Mouse (Mus musculus) hindbrain, embryonic 14.5 days (tissue): ENCODE measurements at regions not wholly inside any gene's neighbourhood (a gene's known extent, or its start where the extent isn't known, plus 50 kb on each side); places are given as distances from the start of the nearest gene placed in this dataset.

ENCODE experiments used
- ATAC-seq: fragments of 200-750 bp; cut with Nextera tagmentation; 2 replicates; pipeline ENCODE4 v1.8.0; 2017; ENCODE audit warnings: moderate number of reproducible peaks, mild to moderate bottlenecking, moderate TSS enrichment, moderate library complexity; ENCODE audit not compliant: low FRiP score
- DNase-seq: peaks from one replicate; pipeline ENCODE4 v3.0.0-alpha.2; 2015; ENCODE audit warnings: low spot score
- H3K27ac ChIP-seq: fragments of 300-500 bp; sonication (generic); 2 replicates; pipeline ENCODE4 v1.5.1; 2014; ENCODE audit warnings: mild to moderate bottlenecking, moderate library complexity
- H3K27me3 ChIP-seq: fragments of 300-500 bp; sonication (generic); 2 replicates; pipeline ENCODE4 v1.6.1; 2014; ENCODE audit warnings: mild to moderate bottlenecking, low read length, mixed read lengths; ENCODE audit not compliant: control insufficient read depth, insufficient read depth
- H3K36me3 ChIP-seq: fragments of 300-500 bp; sonication (generic); replicated peaks from 2 replicates; pipeline ENCODE4 v1.6.1; 2014; ENCODE audit not compliant: control insufficient read depth, insufficient read depth
- H3K4me1 ChIP-seq: fragments of 300-500 bp; sonication (generic); replicated peaks from 2 replicates; pipeline ENCODE4 v1.6.1; 2014; ENCODE audit warnings: antibody characterized with exemption, low read length, mixed read lengths; ENCODE audit not compliant: control insufficient read depth, insufficient read depth
- H3K4me2 ChIP-seq: fragments of 300-500 bp; sonication (generic); replicated peaks from 2 replicates; pipeline ENCODE4 v1.6.1; 2014; ENCODE audit warnings: mild to moderate bottlenecking, moderate library complexity
- H3K4me3 ChIP-seq: fragments of 300-500 bp; sonication (generic); replicated peaks from 2 replicates; pipeline ENCODE4 v1.5.1; 2014; ENCODE audit warnings: mild to moderate bottlenecking, low read length
- H3K9ac ChIP-seq: fragments of 300-500 bp; sonication (generic); 2 replicates; pipeline ENCODE4 v1.6.1; 2014
- H3K9me3 ChIP-seq: fragments of 300-500 bp; sonication (generic); 2 replicates; pipeline ENCODE4 v1.6.1; 2016; ENCODE audit warnings: low read length; ENCODE audit not compliant: control insufficient read depth
- WGBS: fragments of 180-500 bp; shearing (Covaris S2); extraction: QIAGEN DNeasy Blood & Tissue Kit; methylation state at CpG from one replicate; pipeline ENCODE4 v1.1.7; 2014; 5-methylcytosine and 5-hydroxymethylcytosine counted together

GRCm38 (mm10) chr13:15802043-15802795 lies 209.4 kb upstream of the Inhba start:
- Histone ChIP-seq H3K4me1 (no peaks in the 10 kb centered on the region), H3K9me3 (no peaks in the 10 kb centered on the region), H3K27ac (no peak overlapping the region), H3K4me3 (no peak overlapping the region), H3K4me2 (0 out of 2 replicates have a peak overlapping the region, but pooled peaks have one; percentile 17), H3K27me3 (no peaks in the 10 kb centered on the region), H3K36me3 (no peaks in the 10 kb centered on the region), H3K9ac (no peak overlapping the region)
- 34% methylated on average over 16 of the region's 16 CpGs for WGBS
- ATAC-seq (peak; percentile 86), DNase-seq (no peak)

- Histone ChIP-seq H3K4me3 (no peak overlapping the region), H3K27me3 (no peaks in the 10 kb centered on the region), H3K9me3 (no peaks in the 10 kb centered on the region), H3K36me3 (no peaks in the 10 kb centered on the region), H3K4me1 (no peaks in the 10 kb centered on the region), H3K4me2 (no peak overlapping the region), H3K9ac (no peak overlapping the region), H3K27ac (no peak overlapping the region)
- DNase-seq (no peak), ATAC-seq (no peak)
- 83% methylated on average over 1 of the region's 1 CpGs for WGBS
Observed at GRCm38 (mm10) chr13:15803965-15804364, 207.7 kb upstream of the Inhba start.

GRCm38 (mm10) chr13:15806925-15807324 lies 204.7 kb upstream of the Inhba start:
- no peaks in the 10 kb centered on the region for H3K27me3 ChIP-seq
- H3K4me1 ChIP-seq, result no peaks in the 10 kb centered on the region
- no peak overlapping the region for H3K4me2 ChIP-seq
- DNase-seq, result no peak
- 93% methylated on average over 4 of the region's 4 CpGs for WGBS
- ATAC-seq, result no peak
- no peaks in the 10 kb centered on the region for H3K36me3 ChIP-seq
- no peak overlapping the region for H3K4me3 ChIP-seq
- H3K27ac ChIP-seq, result no peak overlapping the region
- no peaks in the 10 kb centered on the region for H3K9me3 ChIP-seq
- no peak overlapping the region for H3K9ac ChIP-seq

- H3K9ac ChIP-seq, result no peak overlapping the region
- H3K4me3 ChIP-seq, result no peak overlapping the region
- no peaks in the 10 kb centered on the region for H3K36me3 ChIP-seq
- no peak for DNase-seq
- no peaks in the 10 kb centered on the region for H3K27me3 ChIP-seq
- ATAC-seq, result no peak
- WGBS, result 49% methylated on average over 1 of the region's 1 CpGs
- no peaks in the 10 kb centered on the region for H3K9me3 ChIP-seq
- H3K4me2 ChIP-seq, result no peak overlapping the region
- no peak overlapping the region for H3K27ac ChIP-seq
- H3K4me1 ChIP-seq, result no peaks in the 10 kb centered on the region
Observed at GRCm38 (mm10) chr13:15822261-15822850, 189.3 kb upstream of the Inhba start.

- no peaks in the 10 kb centered on the region for H3K4me1 ChIP-seq
- H3K36me3 ChIP-seq, result no peaks in the 10 kb centered on the region
- H3K4me3 ChIP-seq, result no peak overlapping the region
- ATAC-seq (no peak), DNase-seq (no peak)
- no peak overlapping the region for H3K9ac ChIP-seq
- no peaks in the 10 kb centered on the region for H3K27me3 ChIP-seq
- no peaks in the 10 kb centered on the region for H3K9me3 ChIP-seq
- no peak overlapping the region for H3K4me2 ChIP-seq
- H3K27ac ChIP-seq, result no peak overlapping the region
Observed at GRCm38 (mm10) chr13:15845806-15846205, 165.8 kb upstream of the Inhba start.

GRCm38 (mm10) chr13:15848017-15848416 lies 163.6 kb upstream of the Inhba start:
- DNase-seq (no peak), ATAC-seq (no peak)
- no peak overlapping the region for H3K9ac ChIP-seq
- no peaks in the 10 kb centered on the region for H3K27me3 ChIP-seq
- H3K27ac ChIP-seq, result no peak overlapping the region
- H3K36me3 ChIP-seq, result no peaks in the 10 kb centered on the region
- H3K4me3 ChIP-seq, result no peak overlapping the region
- H3K9me3 ChIP-seq, result no peaks in the 10 kb centered on the region
- WGBS, result 89% methylated on average over 5 of the region's 5 CpGs
- H3K4me2 ChIP-seq, result no peak overlapping the region
- no peaks in the 10 kb centered on the region for H3K4me1 ChIP-seq

- no peaks in the 10 kb centered on the region for H3K9me3 ChIP-seq
- WGBS, result 75% methylated on average over 3 of the region's 3 CpGs
- H3K27me3 ChIP-seq, result no peaks in the 10 kb centered on the region
- no peak overlapping the region for H3K9ac ChIP-seq
- no peak overlapping the region for H3K4me2 ChIP-seq
- DNase-seq (no peak), ATAC-seq (no peak)
- H3K36me3 ChIP-seq, result no peaks in the 10 kb centered on the region
- no peaks in the 10 kb centered on the region for H3K4me1 ChIP-seq
- no peak overlapping the region for H3K27ac ChIP-seq
- no peak overlapping the region for H3K4me3 ChIP-seq
Observed at GRCm38 (mm10) chr13:15849129-15849528, 162.5 kb upstream of the Inhba start.

GRCm38 (mm10) chr13:15850358-15850757 lies 161.3 kb upstream of the Inhba start:
- Histone ChIP-seq H3K9me3 (no peaks in the 10 kb centered on the region), H3K27me3 (no peaks in the 10 kb centered on the region), H3K4me1 (no peaks in the 10 kb centered on the region), H3K27ac (no peak overlapping the region), H3K4me2 (no peak overlapping the region), H3K36me3 (no peaks in the 10 kb centered on the region), H3K9ac (no peak overlapping the region), H3K4me3 (no peak overlapping the region)
- 89% methylated on average over 2 of the region's 2 CpGs for WGBS
- no peak for ATAC-seq
- DNase-seq, result no peak

GRCm38 (mm10) chr13:15853022-15853566 lies 158.6 kb upstream of the Inhba start:
- H3K9ac ChIP-seq, result no peak overlapping the region
- ATAC-seq (no peak), DNase-seq (no peak)
- H3K4me1 ChIP-seq, result no peaks in the 10 kb centered on the region
- no peak overlapping the region for H3K27ac ChIP-seq
- H3K9me3 ChIP-seq, result no peaks in the 10 kb centered on the region
- no peak overlapping the region for H3K4me3 ChIP-seq
- no peak overlapping the region for H3K4me2 ChIP-seq
- no peaks in the 10 kb centered on the region for H3K27me3 ChIP-seq
- no peaks in the 10 kb centered on the region for H3K36me3 ChIP-seq
